Mouse (Mus musculus): ENCODE data around the gene Lhfpl5. TPM values are rescaled to one million over a fixed set of nuclear protein-coding genes. Genes with fewer than 3 reads are reported as not detected.

Gene Lhfpl5
- total and polyA plus RNA-seq, 3 experiments, result 0.08 TPM; not detected in 2

GRCm38 (mm10) chr17:28581056-28581455 is 5.6 kb downstream of the Lhfpl5 start:
- no peaks in the 10 kb centered on the region; a peak in 1 of 4 replicates for H3K4me1 ChIP-seq (ENCODE audit: control insufficient read depth in 1 of 2, insufficient read depth in 2 of 2)
- H3K9ac ChIP-seq (ENCODE audit: insufficient read depth, low read depth), result no peak overlapping the region
- peaks cover 6% of the 10 kb centered on the region for H3K9me3 ChIP-seq (replicated peaks; ENCODE audit: low read length)
- H3K4me3 ChIP-seq (replicated peaks in 1 of 3; ENCODE audit: low read depth in 2 of 3, low read length in 2 of 3, poor library complexity in 1 of 3), result no peak overlapping the region
- H3K79me2 ChIP-seq (replicated peaks; ENCODE audit: control insufficient read depth, extremely low read depth, insufficient read depth, poor library complexity, severe bottlenecking), result no peaks in the 10 kb centered on the region
- no peak overlapping the region for H3K4me2 ChIP-seq (ENCODE audit: insufficient read depth, low read depth, poor library complexity, severe bottlenecking)
- in situ Hi-C loops (cut with MboI; ENCODE audit: low pct_ligation_motif_present, low pct_unique_long_range_greater_than_20kb, low sequenced_read_pairs) (no loop called here), dilution Hi-C loops (cut with MboI; ENCODE audit: extremely low pct_ligation_motif_present, extremely low pct_unique_long_range_greater_than_20kb, low sequenced_read_pairs) (no loop called here)
- TF ChIP-seq ETS1 (conservative IDR thresholded peaks at IDR 0.05; ENCODE audit: low read depth, low read length) (no peak), CTCF (conservative IDR thresholded peaks at IDR 0.05 in 1 of 2, IDR thresholded peaks at IDR 0.05 in 1 of 2; ENCODE audit: low read depth in 2 of 2, low read length in 2 of 2) (peak in 1 of 2 experiments; percentile 37; a peak in 2 of 4 replicates)
- H3K27ac ChIP-seq (ENCODE audit: insufficient read depth, low read depth), result no peak overlapping the region
- DNase-seq (ENCODE audit: extremely low read depth), result no peak
- H3K27me3 ChIP-seq (replicated peaks), result peaks cover 7% of the 10 kb centered on the region
- H3K36me3 ChIP-seq (replicated peaks in 1 of 2; ENCODE audit: control insufficient read depth in 1 of 2, insufficient read depth in 1 of 2, low read length in 1 of 2), result no peaks in the 10 kb centered on the region

- no peaks in the 10 kb centered on the region; a peak in 1 of 4 replicates for H3K4me1 ChIP-seq (ENCODE audit: control insufficient read depth in 1 of 2, insufficient read depth in 2 of 2)
- dilution Hi-C loops (cut with MboI; ENCODE audit: extremely low pct_ligation_motif_present, extremely low pct_unique_long_range_greater_than_20kb, low sequenced_read_pairs), result no loop called here
- no peak for DNase-seq (ENCODE audit: extremely low read depth)
- H3K27me3 ChIP-seq (replicated peaks), result no peaks in the 10 kb centered on the region
- no peaks in the 10 kb centered on the region for H3K9me3 ChIP-seq (replicated peaks; ENCODE audit: low read length)
- no peak overlapping the region for H3K4me3 ChIP-seq (replicated peaks in 1 of 3; ENCODE audit: low read depth in 2 of 3, low read length in 2 of 3, poor library complexity in 1 of 3)
- no peak overlapping the region for H3K4me2 ChIP-seq (ENCODE audit: insufficient read depth, low read depth, poor library complexity, severe bottlenecking)
- H3K79me2 ChIP-seq (replicated peaks; ENCODE audit: control insufficient read depth, extremely low read depth, insufficient read depth, poor library complexity, severe bottlenecking), result no peaks in the 10 kb centered on the region
- peaks cover 38 to 47% of the 10 kb centered on the region in 2 experiments for H3K36me3 ChIP-seq (replicated peaks in 1 of 2; ENCODE audit: control insufficient read depth in 1 of 2, insufficient read depth in 1 of 2, low read length in 1 of 2)
- TF ChIP-seq CHD1 (IDR thresholded peaks at IDR 0.05; ENCODE audit: low read depth, low read length) (no peak), IRF4 (IDR thresholded peaks at IDR 0.05; ENCODE audit: low read depth, low read length) (no peak), GABPA (IDR thresholded peaks at IDR 0.05; ENCODE audit: insufficient replicate concordance, low read depth, low read length) (no peak)
- no peak overlapping the region for H3K9ac ChIP-seq (ENCODE audit: insufficient read depth, low read depth)
- in situ Hi-C loops (cut with MboI; ENCODE audit: low pct_ligation_motif_present, low pct_unique_long_range_greater_than_20kb, low sequenced_read_pairs), result no loop called here
- H3K27ac ChIP-seq (ENCODE audit: insufficient read depth, low read depth), result no peak overlapping the region
Observed at GRCm38 (mm10) chr17:28586509-28586908, 11.1 kb downstream of the Lhfpl5 start.

- H3K4me1 ChIP-seq (ENCODE audit: control insufficient read depth in 1 of 2, insufficient read depth in 2 of 2), result no peaks in the 10 kb centered on the region; a peak in 1 of 4 replicates
- in situ Hi-C loops (cut with MboI; ENCODE audit: low pct_ligation_motif_present, low pct_unique_long_range_greater_than_20kb, low sequenced_read_pairs), result no loop called here
Observed at GRCm38 (mm10) chr17:28588591-28588990, 13.2 kb downstream of the Lhfpl5 start.

More at GRCm38 (mm10) chr17:28588591-28588990, 13.2 kb downstream of the Lhfpl5 start:
- Histone ChIP-seq H3K4me2 (ENCODE audit: insufficient read depth, low read depth, poor library complexity, severe bottlenecking) (no peak overlapping the region), H3K9me3 (replicated peaks; ENCODE audit: low read length) (no peaks in the 10 kb centered on the region), H3K27ac (ENCODE audit: insufficient read depth, low read depth) (no peak overlapping the region), H3K27me3 (replicated peaks) (no peaks in the 10 kb centered on the region), H3K79me2 (replicated peaks; ENCODE audit: control insufficient read depth, extremely low read depth, insufficient read depth, poor library complexity, severe bottlenecking) (no peaks in the 10 kb centered on the region), H3K4me3 (replicated peaks in 1 of 3; ENCODE audit: low read depth in 2 of 3, low read length in 2 of 3, poor library complexity in 1 of 3) (no peak overlapping the region), H3K9ac (ENCODE audit: insufficient read depth, low read depth) (no peak overlapping the region), H3K36me3 (replicated peaks in 1 of 2; ENCODE audit: control insufficient read depth in 1 of 2, insufficient read depth in 1 of 2, low read length in 1 of 2) (peaks cover 57 to 68% of the 10 kb centered on the region in 2 experiments)
- TF ChIP-seq CTCF (conservative IDR thresholded peaks at IDR 0.05 in 1 of 2, IDR thresholded peaks at IDR 0.05 in 1 of 2; ENCODE audit: low read depth in 2 of 2, low read length in 2 of 2) (no peak), RCOR1 (conservative IDR thresholded peaks at IDR 0.05; ENCODE audit: low read depth, low read length) (no peak), USF1 (IDR thresholded peaks at IDR 0.05; ENCODE audit: low read depth, low read length) (no peak), ZC3H11A (IDR thresholded peaks at IDR 0.05; ENCODE audit: low read depth, low read length) (no peak), ZKSCAN1 (IDR thresholded peaks at IDR 0.05; ENCODE audit: borderline replicate concordance, low read depth, low read length) (no peak), CHD1 (IDR thresholded peaks at IDR 0.05; ENCODE audit: low read depth, low read length) (no peak), MYC (IDR thresholded peaks at IDR 0.05; ENCODE audit: low read depth, low read length) (no peak), E2F4 (IDR thresholded peaks at IDR 0.05; ENCODE audit: insufficient replicate concordance, low read depth, low read length) (no peak), EP300 (IDR thresholded peaks at IDR 0.05; ENCODE audit: low read length) (no peak), CHD2 (IDR thresholded peaks at IDR 0.05; ENCODE audit: low read length) (no peak), ETS1 (conservative IDR thresholded peaks at IDR 0.05; ENCODE audit: low read depth, low read length) (no peak), BHLHE40 (IDR thresholded peaks at IDR 0.05; ENCODE audit: low read depth, low read length) (no peak), JUN (IDR thresholded peaks at IDR 0.05; ENCODE audit: insufficient read depth, low read depth, low read length) (no peak), KAT2A (IDR thresholded peaks at IDR 0.05; ENCODE audit: insufficient replicate concordance, low read length) (no peak), NRF1 (IDR thresholded peaks at IDR 0.05; ENCODE audit: low read depth, low read length) (no peak), MAX (IDR thresholded peaks at IDR 0.05; ENCODE audit: low read length) (no peak), ZNF384 (IDR thresholded peaks at IDR 0.05; ENCODE audit: low read depth, low read length) (no peak), NELFE (IDR thresholded peaks at IDR 0.05; ENCODE audit: low read depth, low read length) (no peak), USF2 (conservative IDR thresholded peaks at IDR 0.05; ENCODE audit: low read depth, low read length) (no peak)
- dilution Hi-C loops (cut with MboI; ENCODE audit: extremely low pct_ligation_motif_present, extremely low pct_unique_long_range_greater_than_20kb, low sequenced_read_pairs), result no loop called here
- DNase-seq (ENCODE audit: extremely low read depth), result no peak

All from CH12.LX (cell line).